Mouse (Mus musculus): ENCODE results near the gene Grk2.
"Not testable (repeated sequence)": the region's sequence is repeated elsewhere in the genome, so short reads cannot be mapped to it uniquely, and the experiment has no call there.

Gene Grk2

GRCm38 (mm10) chr19:4268566-4269361 is 37.3 kb downstream of the Grk2 start, which contains the start of gene Ssh3:
Gene Ssh3 (minus strand): TSS chr19:4269180.
- peak; percentile 49 for DNase-seq (ENCODE audit: low spot score)

GRCm38 (mm10) chr19:4265956-4266355 is 40.1 kb downstream of the Grk2 start:
- DNase-seq (ENCODE audit: low spot score) = no peak

GRCm38 (mm10) chr19:4264171-4264780 is 41.7 kb downstream of the Grk2 start:
- no peak for DNase-seq (ENCODE audit: low spot score)

- no peak for DNase-seq (ENCODE audit: low spot score)
These were observed 42.3 kb downstream of the Grk2 start for GRCm38 (mm10) chr19:4263702-4264101.

- no peak for DNase-seq (ENCODE audit: low spot score)
These were observed 43.3 kb downstream of the Grk2 start for GRCm38 (mm10) chr19:4262756-4263155.

- DNase-seq (ENCODE audit: low spot score) = no peak
These were observed 44.9 kb downstream of the Grk2 start for GRCm38 (mm10) chr19:4261038-4261698.

GRCm38 (mm10) chr19:4257897-4258252 is 48.1 kb downstream of the Grk2 start:
- DNase-seq (ENCODE audit: low spot score) = no peak

GRCm38 (mm10) chr19:4257216-4257896 is 48.7 kb downstream of the Grk2 start:
- peak; percentile 84 for DNase-seq (ENCODE audit: low spot score)

- no peak for DNase-seq (ENCODE audit: low spot score)
These were observed 50.3 kb downstream of the Grk2 start for GRCm38 (mm10) chr19:4255583-4256162.

- no peak for DNase-seq (ENCODE audit: low spot score)
These were observed 51.8 kb downstream of the Grk2 start for GRCm38 (mm10) chr19:4254230-4254629.

- not testable (repeated sequence) for DNase-seq (ENCODE audit: low spot score)
These were observed 57.3 kb downstream of the Grk2 start for GRCm38 (mm10) chr19:4248683-4249082.

GRCm38 (mm10) chr19:4247010-4247409 is 59.0 kb downstream of the Grk2 start:
- no peak for DNase-seq (ENCODE audit: low spot score)

- DNase-seq (ENCODE audit: low spot score) = no peak
These were observed 61.2 kb downstream of the Grk2 start for GRCm38 (mm10) chr19:4244775-4245174.

GRCm38 (mm10) chr19:4242416-4242815 is 63.6 kb downstream of the Grk2 start:
- DNase-seq (ENCODE audit: low spot score) = no peak

GRCm38 (mm10) chr19:4240247-4240668 is 65.8 kb downstream of the Grk2 start:
- DNase-seq (ENCODE audit: low spot score) = no peak
